Mouse (Mus musculus) liver, embryonic 13.5 days (tissue): Measurements from ENCODE around the gene Ppcs. TPM values are rescaled to one million over a fixed set of nuclear protein-coding genes. Genes with fewer than 3 reads are reported as not detected.

Source experiments
- polyA plus RNA-seq: library from polyadenylated mRNA; unstranded; fragments of >200 nt; fragmentation: Nextera tagmentation; extraction: Ambion mirVana; gene quantifications from 2 replicates; pipeline ENCODE4 v1.2.1, GENCODE M21; 2015

The Ppcs gene
- polyA plus RNA-seq, 1 experiment from 2014 or later = 14.9 TPM

Other genes with a start within 250 kb of the Ppcs start
- gene Zfp691, start 248.2 kb downstream of the Ppcs start, polyA plus RNA-seq = 2.8 and 2.9 TPM in 2 replicates
- gene Ermap, start 232.4 kb downstream of the Ppcs start, polyA plus RNA-seq = 329 and 341 TPM in 2 replicates
- 121 and 130 TPM in 2 replicates for gene Svbp, start 227.1 kb downstream of the Ppcs start, polyA plus RNA-seq
- not detected in 2 replicates for gene Tmem269, start 204.2 kb downstream of the Ppcs start, polyA plus RNA-seq
- 16.1 and 16.5 TPM in 2 replicates for gene AU022252, start 189.7 kb downstream of the Ppcs start, polyA plus RNA-seq
- 9.3 and 9.4 TPM in 2 replicates for gene P3h1, start 189.5 kb downstream of the Ppcs start, polyA plus RNA-seq
- gene Cldn19, start 167.0 kb downstream of the Ppcs start, polyA plus RNA-seq = not detected in 2 replicates
- gene Ybx1, start 127.8 kb downstream of the Ppcs start, polyA plus RNA-seq = 342 and 392 TPM in 2 replicates
- gene Ppih, start 101.9 kb downstream of the Ppcs start, polyA plus RNA-seq = 87.9 and 92.5 TPM in 2 replicates
- 1.1 and 2.0 TPM in 2 replicates for gene Ccdc30, start 6.9 kb downstream of the Ppcs start, polyA plus RNA-seq
- 0.17 TPM in 1 of 2 replicates, not detected in the other for gene Zmynd12, start 394 bp upstream of the Ppcs start, polyA plus RNA-seq
- 0.05 TPM in 2 replicates for gene Rimkla, start 70.2 kb upstream of the Ppcs start, polyA plus RNA-seq
- gene Foxj3, start 114.6 kb upstream of the Ppcs start, polyA plus RNA-seq = 5.4 and 7.4 TPM in 2 replicates
- gene Frg2f1, start 117.1 kb upstream of the Ppcs start, polyA plus RNA-seq = 0.58 and 0.63 TPM in 2 replicates
- gene Guca2a, start 215.3 kb upstream of the Ppcs start, polyA plus RNA-seq = 0.20 TPM in 1 of 2 replicates, not detected in the other
- gene Guca2b, start 236.5 kb upstream of the Ppcs start, polyA plus RNA-seq = not detected in 2 replicates